Mouse (Mus musculus) E14TG2a.4 (cell line): ENCODE measurements at regions not wholly inside any gene's neighbourhood (a gene's known extent, or its start where the extent isn't known, plus 50 kb on each side); places are given as distances from the start of the nearest gene placed in this dataset.

Experiments
- CTCF ChIP-seq: conservative IDR thresholded peaks from 2 replicates; pipeline ENCODE4 v1.5.1; 2014; ENCODE audit warnings: low read length
- NANOG ChIP-seq: IDR thresholded peaks from 2 replicates; pipeline ENCODE4 v1.6.1; 2014; ENCODE audit warnings: borderline replicate concordance, low read length, mixed read lengths
- POU5F1 ChIP-seq: IDR thresholded peaks from 2 replicates; pipeline ENCODE4 v1.6.1; 2014; ENCODE audit warnings: low read length, borderline replicate concordance

- TF ChIP-seq CTCF (no peak), POU5F1 (no peak), NANOG (no peak)
Observed at GRCm38 (mm10) chr14:54023552-54023951, 230.4 kb downstream of the Dad1 start.
